Mouse (Mus musculus) CH12.LX (cell line): ENCODE measurements around the gene Rnf32.

Experiments used
- CTCF ChIP-seq, 2 experiments: IDR thresholded peaks in 1 of 2; conservative IDR thresholded peaks in 1 of 2; 2 replicates each; pipeline ENCODE4 v1.5.1; 2011 to 2012; ENCODE audit warnings: low read depth in 2 of 2, low read length in 2 of 2, improper control_type of control experiment in 1 of 2, inconsistent platforms in 1 of 2, mild to moderate bottlenecking in 1 of 2, moderate library complexity in 1 of 2
- EP300 ChIP-seq: IDR thresholded peaks from 2 replicates; pipeline ENCODE4 v1.6.1; 2011; ENCODE audit warnings: low read length, improper control_type of control experiment
- MAX ChIP-seq: IDR thresholded peaks from 2 replicates; pipeline ENCODE4 v1.6.1; 2011; ENCODE audit warnings: low read length, improper control_type of control experiment
- POLR2A ChIP-seq: IDR thresholded peaks from 2 replicates; pipeline ENCODE4 v1.6.1; 2011; ENCODE audit warnings: low read depth, mild to moderate bottlenecking, improper control_type of control experiment, low read length
- TCF12 ChIP-seq: IDR thresholded peaks from 2 replicates; pipeline ENCODE4 v1.6.1; 2014; ENCODE audit warnings: low read depth, mild to moderate bottlenecking, inconsistent platforms, low read length, improper control_type of control experiment

DNA sequence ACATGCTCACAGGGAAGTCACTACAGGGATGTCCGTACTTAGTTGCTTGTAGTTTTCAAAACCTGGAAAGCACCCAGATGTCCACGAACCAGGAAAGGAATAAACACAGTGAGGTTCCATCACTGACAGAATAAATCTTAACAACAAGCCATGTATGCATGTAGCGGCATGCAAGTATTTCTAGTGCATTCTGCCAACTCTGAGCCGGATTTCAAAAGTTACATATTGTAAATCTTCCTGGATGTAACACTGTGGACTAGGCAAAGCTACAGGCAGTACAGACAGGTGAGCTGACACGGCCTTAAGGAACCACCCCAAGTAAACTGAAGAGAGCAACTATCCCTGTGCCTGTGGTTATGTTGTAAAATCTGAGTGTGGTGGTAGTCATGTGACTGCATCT lies 9.0 kb upstream of the Rnf32 start:
- TF ChIP-seq EP300 (no peak), POLR2A (no peak), MAX (no peak), CTCF (conservative IDR thresholded peaks at IDR 0.05 in 1 of 2, IDR thresholded peaks at IDR 0.05 in 1 of 2; ENCODE audit: low read depth in 2 of 2, low read length in 2 of 2) (no peak), TCF12 (no peak)
